Comparison of ENCODE assay signal across 8 mouse cellular contexts in genomic region chr1:151250529-151251193, GRCm38 (mm10). TPM values are rescaled to one million over a fixed set of nuclear protein-coding genes. Genes with fewer than 3 reads are reported as not detected.
DNase-seq lines count a peak whose midpoint lies in the region; ATAC-seq and TF ChIP-seq lines count a peak whose summit lies in the region.

No protein-coding gene starts in this region.

- no peak for TF ChIP-seq EP300 in heart, postnatal 0 days (IDR thresholded peaks at IDR 0.05; ENCODE audit: low read depth)

- H3K4me2 ChIP-seq in midbrain, embryonic 15.5 days, result no peak overlapping the region
- peak overlapping the region; percentile 41 for H3K4me2 ChIP-seq in heart, postnatal 0 days (ENCODE audit: low read depth, low read length)
- H3K4me2 ChIP-seq in liver, embryonic 15.5 days, result peak overlapping the region; percentile 36
- no peak overlapping the region for H3K4me2 ChIP-seq in neural tube, embryonic 11.5 days (ENCODE audit: low read depth)

- H3K4me3 ChIP-seq in midbrain, embryonic 10.5 days, result no peak overlapping the region
- no peak overlapping the region for H3K4me3 ChIP-seq in midbrain, embryonic 15.5 days
- no peak overlapping the region for H3K4me3 ChIP-seq in embryonic facial prominence, embryonic 10.5 days
- H3K4me3 ChIP-seq in heart, postnatal 0 days (ENCODE audit: low read depth, low read length), result peak overlapping the region; percentile 16
- no peak overlapping the region for H3K4me3 ChIP-seq in liver, embryonic 15.5 days (replicated peaks)
- H3K4me3 ChIP-seq in neural tube, embryonic 11.5 days (ENCODE audit: low read depth, low read length), result no peak overlapping the region

- no peak for TF ChIP-seq CTCF in heart, postnatal 0 days (IDR thresholded peaks at IDR 0.05; ENCODE audit: low read depth)

- 71% methylated on average over 18 of the region's 18 CpGs for WGBS in midbrain, embryonic 10.5 days
- 60% methylated on average over 18 of the region's 18 CpGs for WGBS in midbrain, embryonic 15.5 days
- WGBS in embryonic facial prominence, embryonic 10.5 days, result 69% methylated on average over 18 of the region's 18 CpGs
- 42% methylated on average over 18 of the region's 18 CpGs for WGBS in heart, postnatal 0 days
- 35% methylated on average over 18 of the region's 18 CpGs for WGBS in liver, embryonic 15.5 days (ENCODE audit: insufficient replicate concordance)
- 55% methylated on average over 18 of the region's 18 CpGs for WGBS in neural tube, embryonic 11.5 days

- no peaks in the 10 kb centered on the region for H3K36me3 ChIP-seq in midbrain, embryonic 10.5 days
- H3K36me3 ChIP-seq in midbrain, embryonic 15.5 days (replicated peaks), result no peaks in the 10 kb centered on the region
- no peaks in the 10 kb centered on the region for H3K36me3 ChIP-seq in embryonic facial prominence, embryonic 10.5 days (replicated peaks)
- H3K36me3 ChIP-seq in heart, postnatal 0 days (replicated peaks; ENCODE audit: control insufficient read depth, insufficient read depth, low read length), result no peaks in the 10 kb centered on the region
- H3K36me3 ChIP-seq in liver, embryonic 15.5 days (replicated peaks), result no peaks in the 10 kb centered on the region
- H3K36me3 ChIP-seq in neural tube, embryonic 11.5 days (ENCODE audit: control insufficient read depth, insufficient read depth, low read length), result no peaks in the 10 kb centered on the region

- peak; percentile 25 for DNase-seq in midbrain, embryonic 10.5 days (ENCODE audit: low spot score)
- DNase-seq in embryonic facial prominence, embryonic 10.5 days (ENCODE audit: low spot score), result peak; percentile 21
- peak; percentile 53 for DNase-seq in heart, postnatal 0 days (ENCODE audit: low spot score)
- peak; percentile 20 to 55 for DNase-seq in kidney, postnatal 25 days
- peak; percentile 35 for DNase-seq in neural tube, embryonic 11.5 days (ENCODE audit: low spot score)
- peak; percentile 35 for DNase-seq in thymus, postnatal 4 days

- H3K27me3 ChIP-seq in midbrain, embryonic 10.5 days (ENCODE audit: low read depth, poor library complexity, severe bottlenecking), result 0 out of 2 replicates have a peak, but pooled peaks cover 4% of the 10 kb centered on the region
- H3K27me3 ChIP-seq in midbrain, embryonic 15.5 days (replicated peaks), result no peaks in the 10 kb centered on the region
- no peaks in the 10 kb centered on the region for H3K27me3 ChIP-seq in embryonic facial prominence, embryonic 10.5 days (replicated peaks; ENCODE audit: low read depth, poor library complexity, severe bottlenecking)
- H3K27me3 ChIP-seq in heart, postnatal 0 days (ENCODE audit: control insufficient read depth, insufficient read depth, low read length), result no peaks in the 10 kb centered on the region
- H3K27me3 ChIP-seq in liver, embryonic 15.5 days, result no peaks in the 10 kb centered on the region
- H3K27me3 ChIP-seq in neural tube, embryonic 11.5 days (ENCODE audit: control insufficient read depth, insufficient read depth, low read length), result no peaks in the 10 kb centered on the region

- peak overlapping the region; percentile 46; the same call in 1 of the 2 replicates for H3K27ac ChIP-seq in midbrain, embryonic 10.5 days (replicated peaks)
- no peak overlapping the region for H3K27ac ChIP-seq in midbrain, embryonic 15.5 days
- H3K27ac ChIP-seq in embryonic facial prominence, embryonic 10.5 days (replicated peaks), result no peak overlapping the region
- peak overlapping the region; percentile 30 for H3K27ac ChIP-seq in heart, postnatal 0 days (ENCODE audit: low read depth)
- H3K27ac ChIP-seq in liver, embryonic 15.5 days (replicated peaks), result no peak overlapping the region
- H3K27ac ChIP-seq in neural tube, embryonic 11.5 days (ENCODE audit: low read depth, low read length), result no peak overlapping the region

- peaks cover 10% of the 10 kb centered on the region for H3K4me1 ChIP-seq in midbrain, embryonic 10.5 days
- H3K4me1 ChIP-seq in midbrain, embryonic 15.5 days, result no peaks in the 10 kb centered on the region
- H3K4me1 ChIP-seq in embryonic facial prominence, embryonic 10.5 days, result peaks cover 15% of the 10 kb centered on the region
- H3K4me1 ChIP-seq in heart, postnatal 0 days (ENCODE audit: control insufficient read depth, insufficient read depth), result peaks cover 6% of the 10 kb centered on the region; the same call in 1 of the 2 replicates
- 0 out of 2 replicates have a peak, but pooled peaks cover 3% of the 10 kb centered on the region for H3K4me1 ChIP-seq in liver, embryonic 15.5 days (replicated peaks)
- H3K4me1 ChIP-seq in neural tube, embryonic 11.5 days (ENCODE audit: control insufficient read depth, insufficient read depth, low read length), result no peaks in the 10 kb centered on the region

- ATAC-seq in midbrain, embryonic 15.5 days (replicated peaks), result no peak
- ATAC-seq in heart, postnatal 0 days (ENCODE audit: insufficient read depth, low read depth), result peak; percentile 69; the same call in 1 of the 2 replicates
- ATAC-seq in liver, embryonic 15.5 days (ENCODE audit: insufficient read depth), result 0 out of 2 replicates have a peak, but pooled peaks have one; percentile 22
- ATAC-seq in neural tube, embryonic 11.5 days (ENCODE audit: insufficient read depth, low FRiP score, low TSS enrichment), result peak; percentile 63

- H3K9me3 ChIP-seq in midbrain, embryonic 10.5 days (replicated peaks), result no peaks in the 10 kb centered on the region
- no peaks in the 10 kb centered on the region for H3K9me3 ChIP-seq in midbrain, embryonic 15.5 days
- no peaks in the 10 kb centered on the region for H3K9me3 ChIP-seq in embryonic facial prominence, embryonic 10.5 days
- no peaks in the 10 kb centered on the region for H3K9me3 ChIP-seq in heart, postnatal 0 days (replicated peaks; ENCODE audit: control insufficient read depth, low read length)
- H3K9me3 ChIP-seq in liver, embryonic 15.5 days (replicated peaks), result no peaks in the 10 kb centered on the region
- H3K9me3 ChIP-seq in neural tube, embryonic 11.5 days (ENCODE audit: control insufficient read depth, low read length), result no peaks in the 10 kb centered on the region

- H3K9ac ChIP-seq in midbrain, embryonic 15.5 days, result no peak overlapping the region
- no peak overlapping the region for H3K9ac ChIP-seq in heart, postnatal 0 days (replicated peaks; ENCODE audit: low read depth, low read length)
- no peak overlapping the region for H3K9ac ChIP-seq in liver, embryonic 15.5 days
- no peak overlapping the region for H3K9ac ChIP-seq in neural tube, embryonic 11.5 days (ENCODE audit: low read length)

RNA-seq across cellular contexts. Expression of gene Gm47996, which starts 40.7 kb away (rescaled TPM):
- 0.15 TPM in 1 of 2 replicates, not detected in the other for polyA plus RNA-seq in midbrain, embryonic 10.5 days (2016; fragmentation: Nextera tagmentation; extraction: Ambion mirVana)
- polyA plus RNA-seq in midbrain, embryonic 15.5 days (2015; fragmentation: Nextera tagmentation; extraction: Ambion mirVana), result not detected in 2 replicates
- polyA plus RNA-seq in embryonic facial prominence, embryonic 10.5 days (2016; fragmentation: Nextera tagmentation; extraction: Ambion mirVana), result 0.33 TPM in 1 of 2 replicates, not detected in the other
- total RNA-seq in heart, postnatal 0 days (2014; rRNA removed; ENCODE audit: low replicate concordance), result not detected in 2 replicates
- polyA plus RNA-seq in heart, postnatal 0 days (2015; fragmentation: Nextera tagmentation; extraction: Ambion mirVana), result not detected in 2 replicates
- 0.18 and 0.31 TPM in 2 replicates for polyA plus RNA-seq in liver, embryonic 15.5 days (2015; fragmentation: Nextera tagmentation; extraction: Ambion mirVana)
- not detected in 2 replicates for polyA plus RNA-seq in neural tube, embryonic 11.5 days (2014; fragmentation: Nextera tagmentation; extraction: Ambion mirVana)

RNA-seq across cellular contexts. Expression of gene 3110040M04Rik, which starts 46.7 kb away (rescaled TPM):
- not detected in 2 replicates for polyA plus RNA-seq in midbrain, embryonic 10.5 days (2016; fragmentation: Nextera tagmentation; extraction: Ambion mirVana)
- polyA plus RNA-seq in midbrain, embryonic 15.5 days (2015; fragmentation: Nextera tagmentation; extraction: Ambion mirVana), result not detected in 2 replicates
- not detected in 2 replicates for polyA plus RNA-seq in embryonic facial prominence, embryonic 10.5 days (2016; fragmentation: Nextera tagmentation; extraction: Ambion mirVana)
- not detected in 2 replicates for total RNA-seq in heart, postnatal 0 days (2014; rRNA removed; ENCODE audit: low replicate concordance)
- polyA plus RNA-seq in heart, postnatal 0 days (2015; fragmentation: Nextera tagmentation; extraction: Ambion mirVana), result not detected in 2 replicates
- 0.39 and 1.0 TPM in 2 replicates for polyA plus RNA-seq in liver, embryonic 15.5 days (2015; fragmentation: Nextera tagmentation; extraction: Ambion mirVana)
- 0.30 and 0.66 TPM in 2 replicates for polyA plus RNA-seq in neural tube, embryonic 11.5 days (2014; fragmentation: Nextera tagmentation; extraction: Ambion mirVana)

RNA-seq across cellular contexts. Expression of gene Gm47995, which starts 52.4 kb away (rescaled TPM):
- polyA plus RNA-seq in midbrain, embryonic 10.5 days (2016; fragmentation: Nextera tagmentation; extraction: Ambion mirVana), result not detected in 2 replicates
- not detected in 2 replicates for polyA plus RNA-seq in midbrain, embryonic 15.5 days (2015; fragmentation: Nextera tagmentation; extraction: Ambion mirVana)
- polyA plus RNA-seq in embryonic facial prominence, embryonic 10.5 days (2016; fragmentation: Nextera tagmentation; extraction: Ambion mirVana), result not detected in 2 replicates
- total RNA-seq in heart, postnatal 0 days (2014; rRNA removed; ENCODE audit: low replicate concordance), result 1.4 TPM in 1 of 2 replicates, not detected in the other
- polyA plus RNA-seq in heart, postnatal 0 days (2015; fragmentation: Nextera tagmentation; extraction: Ambion mirVana), result not detected in 2 replicates
- 0.74 and 0.82 TPM in 2 replicates for polyA plus RNA-seq in liver, embryonic 15.5 days (2015; fragmentation: Nextera tagmentation; extraction: Ambion mirVana)
- 0.31 TPM in 1 of 2 replicates, not detected in the other for polyA plus RNA-seq in neural tube, embryonic 11.5 days (2014; fragmentation: Nextera tagmentation; extraction: Ambion mirVana)

RNA-seq across cellular contexts. Expression of gene Gm8947, which starts 58.5 kb away (rescaled TPM):
- 0.22 and 0.23 TPM in 2 replicates for polyA plus RNA-seq in midbrain, embryonic 10.5 days (2016; fragmentation: Nextera tagmentation; extraction: Ambion mirVana)
- polyA plus RNA-seq in midbrain, embryonic 15.5 days (2015; fragmentation: Nextera tagmentation; extraction: Ambion mirVana), result not detected in 2 replicates
- not detected in 2 replicates for polyA plus RNA-seq in embryonic facial prominence, embryonic 10.5 days (2016; fragmentation: Nextera tagmentation; extraction: Ambion mirVana)
- not detected in 2 replicates for total RNA-seq in heart, postnatal 0 days (2014; rRNA removed; ENCODE audit: low replicate concordance)
- 0.10 TPM in 1 of 2 replicates, not detected in the other for polyA plus RNA-seq in heart, postnatal 0 days (2015; fragmentation: Nextera tagmentation; extraction: Ambion mirVana)
- polyA plus RNA-seq in liver, embryonic 15.5 days (2015; fragmentation: Nextera tagmentation; extraction: Ambion mirVana), result 1.2 and 1.3 TPM in 2 replicates
- polyA plus RNA-seq in neural tube, embryonic 11.5 days (2014; fragmentation: Nextera tagmentation; extraction: Ambion mirVana), result 0.29 TPM in 1 of 2 replicates, not detected in the other

Comparison
In these comparisons a context has a peak if more than half of its experiments do, and no peak if none do; other contexts are left out.
1. H3K27ac ChIP-seq: peak in midbrain, embryonic 10.5 days (single experiment) and heart, postnatal 0 days (single experiment); none in midbrain, embryonic 15.5 days (single experiment), embryonic facial prominence, embryonic 10.5 days (single experiment), liver, embryonic 15.5 days (single experiment) and neural tube, embryonic 11.5 days (single experiment).
2. H3K4me2 ChIP-seq: peak in heart, postnatal 0 days (single experiment) and liver, embryonic 15.5 days (single experiment); none in midbrain, embryonic 15.5 days (single experiment) and neural tube, embryonic 11.5 days (single experiment).
3. Peak in every context shown above with its lines, with median percentiles within 50 percentile points of each other: DNase-seq.